Mouse (Mus musculus) effector memory CD4-positive, alpha-beta T cell, adult 5 months (primary cell): ENCODE results near the gene Sec31a. TPM values are rescaled to one million over a fixed set of nuclear protein-coding genes. Genes with fewer than 3 reads are reported as not detected.

Experiments used
- polyA plus RNA-seq: library from polyadenylated mRNA; unstranded; fragments of 100-300 nt; shearing (Covaris generic); gene quantifications from one replicate; pipeline ENCODE4 v1.2.1, GENCODE M21; 2017

Sec31a gene
- polyA plus RNA-seq = 98.1 TPM

DNA sequence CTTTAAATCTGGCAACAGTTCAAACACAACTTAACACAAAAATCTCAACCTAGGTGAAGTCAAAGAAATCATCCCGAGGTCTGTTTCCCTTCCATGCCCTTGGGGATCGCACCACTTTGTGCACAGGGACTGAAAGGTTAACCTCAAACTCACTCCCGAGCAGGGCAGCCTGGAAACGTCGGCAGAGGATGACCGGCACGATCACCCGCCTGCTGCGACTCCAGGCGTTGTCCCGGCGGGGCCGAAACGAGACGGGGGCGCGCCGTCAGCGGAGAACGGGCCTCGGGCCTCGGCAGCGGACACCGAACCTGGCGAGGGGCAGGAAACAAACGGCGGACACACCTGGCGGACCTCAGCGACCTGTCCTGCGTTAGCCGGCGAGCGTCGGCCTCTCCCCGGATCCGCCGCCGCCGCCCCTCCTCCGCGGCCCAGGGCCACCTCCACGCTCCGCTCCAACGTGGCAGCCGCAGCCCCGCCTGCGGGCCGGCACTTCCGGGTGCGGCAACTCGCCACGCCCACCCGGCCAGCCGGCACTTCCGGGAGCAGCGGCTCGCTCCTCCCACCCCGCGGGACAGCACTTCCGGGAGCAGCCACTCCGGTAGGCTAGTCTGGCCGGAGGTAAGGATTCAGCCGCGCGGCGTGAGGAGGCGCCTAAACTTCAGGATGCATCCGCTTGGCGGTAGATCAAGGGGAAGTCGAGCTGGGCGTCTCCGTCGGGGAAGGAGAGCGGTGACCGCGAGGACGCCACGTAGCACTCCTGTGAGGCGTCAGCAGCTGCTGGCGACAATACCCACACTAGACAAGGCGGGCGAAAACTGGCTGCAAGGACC, at the start of gene Sec31a:
TSS of gene Sec31a (minus strand) at position 474 of the 830 bp plus-strand sequence.

Other genes starting within 250 kb of the Sec31a start
- 55.5 TPM for gene Lin54, start 84.4 kb upstream of the Sec31a start, polyA plus RNA-seq
- gene Cops4, start 102.1 kb upstream of the Sec31a start, polyA plus RNA-seq = 69.4 TPM
- gene Plac8, start 156.0 kb upstream of the Sec31a start, polyA plus RNA-seq = 30.7 TPM